8 mouse cellular contexts compared by ENCODE assay signal in the genomic region with DNA sequence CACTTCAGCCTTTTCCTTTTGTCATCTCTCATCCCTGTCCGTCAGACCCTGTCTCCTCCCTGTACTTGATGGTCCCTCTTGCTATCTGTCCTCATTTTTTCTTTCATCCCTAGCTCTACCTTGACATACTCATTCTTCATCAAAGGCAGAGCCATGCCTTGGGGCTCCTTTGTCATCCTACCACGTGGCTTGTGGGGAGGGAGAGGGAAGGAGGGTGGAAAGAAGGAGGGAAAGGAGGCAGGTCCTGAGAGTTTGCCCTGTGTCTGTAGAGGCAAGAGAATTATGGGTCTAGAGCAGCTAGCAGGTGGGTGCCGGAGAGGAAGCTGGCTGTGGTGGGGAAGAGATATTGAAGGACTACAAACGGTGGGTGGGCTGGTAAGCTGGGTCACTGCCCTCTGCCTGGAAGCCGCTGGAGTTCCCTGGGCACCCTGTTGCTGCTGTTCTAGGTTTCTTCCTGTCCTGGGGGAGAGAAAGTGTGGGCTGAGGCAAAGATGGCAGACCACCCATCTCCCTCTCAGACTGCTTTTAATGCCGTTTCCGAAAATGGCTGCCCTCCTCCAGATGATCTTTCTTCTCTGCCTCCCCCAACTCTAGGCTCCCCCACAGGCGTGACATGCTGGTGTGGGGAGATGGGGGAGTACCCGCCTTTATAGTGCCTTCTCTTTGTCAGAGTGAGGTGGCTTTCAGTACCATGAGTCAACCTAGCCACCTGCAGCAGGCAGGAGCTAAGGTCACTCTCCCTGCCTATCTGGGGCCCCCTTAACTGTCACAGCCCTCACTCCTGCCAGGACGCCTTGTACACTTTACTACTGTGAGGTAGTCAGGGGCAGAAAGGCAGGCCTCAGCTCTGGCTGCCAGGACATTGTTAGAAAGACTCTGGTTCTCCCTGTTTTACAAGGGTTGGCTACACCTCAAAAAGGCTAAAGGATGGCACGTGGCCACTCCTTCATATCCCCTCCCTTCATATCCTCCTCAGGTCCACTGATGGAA. TPM values are rescaled to one million over a fixed set of nuclear protein-coding genes. Genes with fewer than 3 reads are reported as not detected.
DNase-seq lines count a peak whose midpoint lies in the region; ATAC-seq lines count a peak whose summit lies in the region.
"Had no signal": no experiment of that assay in that cellular context is flagged by ENCODE, and none has a peak within 500 bp of the region (broad histone marks: within the 10 kb centered on the region; RNA-seq: fewer than 3 reads in every experiment).

No protein-coding gene starts in this region.

- peaks cover 55% of the 10 kb centered on the region for H3K4me1 ChIP-seq in heart, embryonic 12.5 days (replicated peaks)
- H3K4me1 ChIP-seq in limb, embryonic 13.5 days, result peaks cover 42% of the 10 kb centered on the region

- H3K27ac ChIP-seq in heart, embryonic 12.5 days (ENCODE audit: poor library complexity, severe bottlenecking), result peak overlapping the region; percentile 98
- H3K27ac ChIP-seq in limb, embryonic 13.5 days, result no peak overlapping the region; the same call in 1 of the 2 replicates

- no peaks in the 10 kb centered on the region for H3K9me3 ChIP-seq in heart, embryonic 12.5 days (replicated peaks)
- no peaks in the 10 kb centered on the region for H3K9me3 ChIP-seq in limb, embryonic 13.5 days

- peak; percentile 14 for DNase-seq in right cerebral cortex, postnatal 14 days
- DNase-seq in right cerebral cortex, postnatal 36 days (ENCODE audit: low spot score in 2 of 2), result no peak
- no peak for DNase-seq in thymus, postnatal 0 days (ENCODE audit: low spot score)
- no peak for DNase-seq in adrenal gland, postnatal 14 days
- no peak for DNase-seq in left cerebral cortex, postnatal 10 days (ENCODE audit: extremely low spot score in 1 of 2, low spot score in 2 of 2)

- peaks cover 18% of the 10 kb centered on the region for H3K27me3 ChIP-seq in heart, embryonic 12.5 days (replicated peaks)
- H3K27me3 ChIP-seq in limb, embryonic 13.5 days, result peaks cover 21% of the 10 kb centered on the region

- no peak for ATAC-seq in heart, embryonic 12.5 days (ENCODE audit: insufficient number of reproducible peaks, low FRiP score)
- ATAC-seq in limb, embryonic 13.5 days (ENCODE audit: low FRiP score, low read depth), result no peak

- peak overlapping the region; percentile 82 for H3K4me2 ChIP-seq in heart, embryonic 12.5 days
- H3K4me2 ChIP-seq in limb, embryonic 13.5 days (replicated peaks), result peak overlapping the region; percentile 81

- intact Hi-C loops in left cerebral cortex, postnatal 10 days (cut with DNase I), result loop anchor here (5.0 kb wide), 1 partner anchor 74 kb away; no protein-coding TSS in a partner anchor

- peak overlapping the region; percentile 69 for H3K4me3 ChIP-seq in heart, embryonic 12.5 days
- 0 out of 2 replicates have a peak overlapping the region, but pooled peaks have one; percentile 76 for H3K4me3 ChIP-seq in limb, embryonic 13.5 days

- peak overlapping the region; percentile 92 for H3K9ac ChIP-seq in heart, embryonic 12.5 days
- H3K9ac ChIP-seq in limb, embryonic 13.5 days, result peak overlapping the region; percentile 31; the same call in 1 of the 2 replicates

- H3K36me3 ChIP-seq in heart, embryonic 12.5 days, result peaks cover 10% of the 10 kb centered on the region
- peaks cover 11% of the 10 kb centered on the region for H3K36me3 ChIP-seq in limb, embryonic 13.5 days

- 58% methylated on average over 11 of the region's 11 CpGs for WGBS in heart, embryonic 12.5 days
- 58% methylated on average over 11 of the region's 11 CpGs for WGBS in limb, embryonic 13.5 days

RNA-seq across cellular contexts. Expression of a gene that starts 1.9 kb away (rescaled TPM):
- 15.6 and 17.7 TPM in 2 replicates for polyA plus RNA-seq in heart, embryonic 12.5 days (2016; fragmentation: Nextera tagmentation; extraction: Ambion mirVana)
- 8.9 and 9.0 TPM in 2 replicates for polyA plus RNA-seq in limb, embryonic 13.5 days (2015; fragmentation: Nextera tagmentation; extraction: Ambion mirVana)
- polyA plus RNA-seq in thymus, postnatal 0 days (2015; fragmentation: Nextera tagmentation; extraction: Ambion mirVana), result 2.8 and 3.3 TPM in 2 replicates
- total RNA-seq in adrenal gland, postnatal 14 days (2021), result 17.6 and 18.4 TPM in 2 replicates
- 100 to 1,000 TPM; 179 to 193 TPM for total RNA-seq in left cerebral cortex, postnatal 10 days (2021)

RNA-seq across cellular contexts. Expression of a gene that starts 17.9 kb away (rescaled TPM):
- polyA plus RNA-seq in heart, embryonic 12.5 days (2016; fragmentation: Nextera tagmentation; extraction: Ambion mirVana), result 0.23 and 0.49 TPM in 2 replicates
- polyA plus RNA-seq in limb, embryonic 13.5 days (2015; fragmentation: Nextera tagmentation; extraction: Ambion mirVana), result 0.78 and 1.1 TPM in 2 replicates
- polyA plus RNA-seq in thymus, postnatal 0 days (2015; fragmentation: Nextera tagmentation; extraction: Ambion mirVana), result 0.38 and 0.40 TPM in 2 replicates
- total RNA-seq in adrenal gland, postnatal 14 days (2021), result not detected in 2 replicates
- not detected for total RNA-seq in left cerebral cortex, postnatal 10 days (2021)
- total RNA-seq: gastrocnemius, adult 8-10 months had no signal

RNA-seq across cellular contexts. Expression of a gene that starts 35.0 kb away (rescaled TPM):
- 3.4 and 3.9 TPM in 2 replicates for polyA plus RNA-seq in heart, embryonic 12.5 days (2016; fragmentation: Nextera tagmentation; extraction: Ambion mirVana)
- polyA plus RNA-seq in limb, embryonic 13.5 days (2015; fragmentation: Nextera tagmentation; extraction: Ambion mirVana), result 0.79 and 0.94 TPM in 2 replicates
- 0.12 and 0.39 TPM in 2 replicates for polyA plus RNA-seq in thymus, postnatal 0 days (2015; fragmentation: Nextera tagmentation; extraction: Ambion mirVana)
- total RNA-seq in adrenal gland, postnatal 14 days (2021), result 0.56 and 3.8 TPM in 2 replicates
- 100 to 1,000 TPM; 283 to 300 TPM for total RNA-seq in left cerebral cortex, postnatal 10 days (2021)

RNA-seq across cellular contexts. Expression of a gene that starts 48.8 kb away (rescaled TPM):
- 568 and 582 TPM in 2 replicates for polyA plus RNA-seq in heart, embryonic 12.5 days (2016; fragmentation: Nextera tagmentation; extraction: Ambion mirVana)
- polyA plus RNA-seq in limb, embryonic 13.5 days (2015; fragmentation: Nextera tagmentation; extraction: Ambion mirVana), result 598 and 608 TPM in 2 replicates
- 371 and 396 TPM in 2 replicates for polyA plus RNA-seq in thymus, postnatal 0 days (2015; fragmentation: Nextera tagmentation; extraction: Ambion mirVana)
- 265 and 269 TPM in 2 replicates for total RNA-seq in adrenal gland, postnatal 14 days (2021)
- total RNA-seq in left cerebral cortex, postnatal 10 days (2021), result 100 to 1,000 TPM; 270 to 280 TPM

RNA-seq across cellular contexts. Expression of a gene that starts 58.8 kb away (rescaled TPM):
- 12.2 and 12.9 TPM in 2 replicates for polyA plus RNA-seq in heart, embryonic 12.5 days (2016; fragmentation: Nextera tagmentation; extraction: Ambion mirVana)
- 19.5 and 20.7 TPM in 2 replicates for polyA plus RNA-seq in limb, embryonic 13.5 days (2015; fragmentation: Nextera tagmentation; extraction: Ambion mirVana)
- polyA plus RNA-seq in thymus, postnatal 0 days (2015; fragmentation: Nextera tagmentation; extraction: Ambion mirVana), result 20.1 and 23.9 TPM in 2 replicates
- total RNA-seq in adrenal gland, postnatal 14 days (2021), result 8.7 and 10.2 TPM in 2 replicates
- total RNA-seq in left cerebral cortex, postnatal 10 days (2021), result 10 to 100 TPM in 1 of 2 experiments, 1 to 10 TPM in 1; 8.4 to 10.8 TPM
